Mouse (Mus musculus) myocyte (in vitro differentiated cells): ENCODE measurements around the gene Prpf31.

Experiments used
- POLR2AphosphoS2 ChIP-seq: IDR thresholded peaks from one replicate; pipeline ENCODE4 v1.6.1; 2011; ENCODE audit warnings: low read depth, control low read depth; ENCODE audit not compliant: insufficient read length
- USF1 ChIP-seq: IDR thresholded peaks from one replicate; pipeline ENCODE4 v1.6.1; 2011; ENCODE audit warnings: low read depth, mild to moderate bottlenecking, control low read depth, moderate library complexity

- no peak for TF ChIP-seq USF1
- no peak for TF ChIP-seq POLR2AphosphoS2
Measured at GRCm38 (mm10) chr7:3591534-3591933, 38.3 kb upstream of the Prpf31 start.
